In genomic region chr1:46852216-46852599, GRCm38 (mm10) we compare ENCODE assay signal across 8 mouse cellular contexts. TPM values are rescaled to one million over a fixed set of nuclear protein-coding genes. Genes with fewer than 3 reads are reported as not detected.
DNase-seq lines count a peak whose midpoint lies in the region; ATAC-seq and TF ChIP-seq lines count a peak whose summit lies in the region.

No protein-coding gene starts in this region.

- DNase-seq in left cerebral cortex, adult 2 months (ENCODE audit: extremely low spot score in 1 of 2, low spot score in 2 of 2) = no peak
- DNase-seq in left cerebral cortex, postnatal 10 days (ENCODE audit: extremely low spot score in 1 of 2, low spot score in 2 of 2) = no peak
- DNase-seq in embryonic facial prominence, embryonic 10.5 days (ENCODE audit: low spot score) = no peak
- no peak for DNase-seq in hindbrain, postnatal 0 days (ENCODE audit: low spot score)
- no peak for DNase-seq in midbrain, postnatal 0 days (ENCODE audit: low spot score)
- DNase-seq in spleen, adult 18-20 months = no peak
- DNase-seq in urinary bladder, postnatal 14 days (ENCODE audit: low spot score) = no peak
- no peak for DNase-seq in retina, postnatal 1 day

- no peak for TF ChIP-seq CTCF in left cerebral cortex, adult 2 months (IDR thresholded peaks at IDR 0.05)
- TF ChIP-seq CTCF in hindbrain, postnatal 0 days (IDR thresholded peaks at IDR 0.05; ENCODE audit: low read depth) = no peak
- TF ChIP-seq CTCF in midbrain, postnatal 0 days (IDR thresholded peaks at IDR 0.05) = no peak

- H3K27ac ChIP-seq in left cerebral cortex, adult 2 months = peak overlapping the region; percentile 99
- H3K27ac ChIP-seq in embryonic facial prominence, embryonic 10.5 days (replicated peaks) = peak overlapping the region; percentile 100
- H3K27ac ChIP-seq in hindbrain, postnatal 0 days = peak overlapping the region; percentile 100; the same call in 1 of the 2 replicates
- H3K27ac ChIP-seq in midbrain, postnatal 0 days (ENCODE audit: low read depth, low read length) = peak overlapping the region; percentile 99

- WGBS in embryonic facial prominence, embryonic 10.5 days = 1% methylated on average over 4 of the region's 4 CpGs
- under 1% methylated on average over 4 of the region's 4 CpGs for WGBS in hindbrain, postnatal 0 days
- under 1% methylated on average over 4 of the region's 4 CpGs for WGBS in midbrain, postnatal 0 days

- peaks cover 32% of the 10 kb centered on the region for H3K4me1 ChIP-seq in embryonic facial prominence, embryonic 10.5 days
- no peaks in the 10 kb centered on the region for H3K4me1 ChIP-seq in hindbrain, postnatal 0 days (ENCODE audit: insufficient read depth, low read length)
- H3K4me1 ChIP-seq in midbrain, postnatal 0 days (ENCODE audit: insufficient read depth, low read length) = no peaks in the 10 kb centered on the region

- peak overlapping the region; percentile 96 for H3K9ac ChIP-seq in hindbrain, postnatal 0 days (replicated peaks; ENCODE audit: low read length)
- H3K9ac ChIP-seq in midbrain, postnatal 0 days (replicated peaks; ENCODE audit: low read length, poor library complexity, severe bottlenecking) = peak overlapping the region; percentile 99

- H3K4me2 ChIP-seq in hindbrain, postnatal 0 days (ENCODE audit: low read depth, low read length) = peak overlapping the region; percentile 74
- peak overlapping the region; percentile 73 for H3K4me2 ChIP-seq in midbrain, postnatal 0 days (ENCODE audit: low read depth, low read length, poor library complexity, severe bottlenecking)

- intact Hi-C loops in left cerebral cortex, adult 2 months (cut with DNase I) = loop anchor here (2.0 to 5.0 kb wide), 6 partner anchors 85 to 405 kb away; no protein-coding TSS in a partner anchor
- intact Hi-C loops in left cerebral cortex, postnatal 10 days (cut with DNase I) = loop anchor here (1.0 to 10.0 kb wide), 2 partner anchors 117 to 243 kb away; no protein-coding TSS in a partner anchor

- no peaks in the 10 kb centered on the region for H3K9me3 ChIP-seq in embryonic facial prominence, embryonic 10.5 days
- no peaks in the 10 kb centered on the region for H3K9me3 ChIP-seq in hindbrain, postnatal 0 days (ENCODE audit: low read length)
- no peaks in the 10 kb centered on the region for H3K9me3 ChIP-seq in midbrain, postnatal 0 days (ENCODE audit: low read length)

- H3K36me3 ChIP-seq in embryonic facial prominence, embryonic 10.5 days (replicated peaks) = no peaks in the 10 kb centered on the region
- H3K36me3 ChIP-seq in hindbrain, postnatal 0 days (ENCODE audit: insufficient read depth, low read length) = no peaks in the 10 kb centered on the region
- H3K36me3 ChIP-seq in midbrain, postnatal 0 days (ENCODE audit: insufficient read depth, low read length) = no peaks in the 10 kb centered on the region

- H3K27me3 ChIP-seq in embryonic facial prominence, embryonic 10.5 days (replicated peaks; ENCODE audit: low read depth, poor library complexity, severe bottlenecking) = no peaks in the 10 kb centered on the region
- no peaks in the 10 kb centered on the region for H3K27me3 ChIP-seq in hindbrain, postnatal 0 days (ENCODE audit: insufficient read depth, low read length)
- H3K27me3 ChIP-seq in midbrain, postnatal 0 days (ENCODE audit: insufficient read depth, low read length) = no peaks in the 10 kb centered on the region

- no peak for ATAC-seq in hindbrain, postnatal 0 days
- ATAC-seq in midbrain, postnatal 0 days (ENCODE audit: low FRiP score) = no peak

- peak overlapping the region; percentile 76 for H3K4me3 ChIP-seq in left cerebral cortex, adult 2 months
- H3K4me3 ChIP-seq in embryonic facial prominence, embryonic 10.5 days = peak overlapping the region; percentile 94
- H3K4me3 ChIP-seq in hindbrain, postnatal 0 days (ENCODE audit: low read length) = peak overlapping the region; percentile 94
- H3K4me3 ChIP-seq in midbrain, postnatal 0 days (ENCODE audit: low read depth, low read length) = peak overlapping the region; percentile 97

RNA-seq across cellular contexts. Expression of gene Slc39a10, which starts 40.4 kb away (rescaled TPM):
- 100 to 1,000 TPM; 199 to 232 TPM for total RNA-seq in left cerebral cortex, adult 2 months (2021)
- 100 to 1,000 TPM; 130 to 139 TPM for total RNA-seq in left cerebral cortex, postnatal 10 days (2021)
- 66.4 and 71.0 TPM in 2 replicates for polyA plus RNA-seq in embryonic facial prominence, embryonic 10.5 days (2016; fragmentation: Nextera tagmentation; extraction: Ambion mirVana)
- total RNA-seq in hindbrain, postnatal 0 days (2014; rRNA removed) = 60.3 and 67.7 TPM in 2 replicates
- 43.8 and 47.0 TPM in 2 replicates for polyA plus RNA-seq in hindbrain, postnatal 0 days (2015; fragmentation: Nextera tagmentation; extraction: Ambion mirVana)
- 85.3 and 88.2 TPM in 2 replicates for total RNA-seq in midbrain, postnatal 0 days (2014; rRNA removed)
- polyA plus RNA-seq in midbrain, postnatal 0 days (2015; fragmentation: Nextera tagmentation; extraction: Ambion mirVana) = 44.6 and 52.9 TPM in 2 replicates
